Mouse (Mus musculus) urinary bladder, postnatal 10 days (tissue): Measurements from ENCODE around the gene Inka1.
"Not testable (repeated sequence)": the region's sequence is repeated elsewhere in the genome, so short reads cannot be mapped to it uniquely, and the experiment has no call there.

Experiments used
- DNase-seq: peaks from one replicate; pipeline ENCODE4 v3.0.0; 2022; ENCODE audit warnings: low spot score

Inka1 gene

DNA sequence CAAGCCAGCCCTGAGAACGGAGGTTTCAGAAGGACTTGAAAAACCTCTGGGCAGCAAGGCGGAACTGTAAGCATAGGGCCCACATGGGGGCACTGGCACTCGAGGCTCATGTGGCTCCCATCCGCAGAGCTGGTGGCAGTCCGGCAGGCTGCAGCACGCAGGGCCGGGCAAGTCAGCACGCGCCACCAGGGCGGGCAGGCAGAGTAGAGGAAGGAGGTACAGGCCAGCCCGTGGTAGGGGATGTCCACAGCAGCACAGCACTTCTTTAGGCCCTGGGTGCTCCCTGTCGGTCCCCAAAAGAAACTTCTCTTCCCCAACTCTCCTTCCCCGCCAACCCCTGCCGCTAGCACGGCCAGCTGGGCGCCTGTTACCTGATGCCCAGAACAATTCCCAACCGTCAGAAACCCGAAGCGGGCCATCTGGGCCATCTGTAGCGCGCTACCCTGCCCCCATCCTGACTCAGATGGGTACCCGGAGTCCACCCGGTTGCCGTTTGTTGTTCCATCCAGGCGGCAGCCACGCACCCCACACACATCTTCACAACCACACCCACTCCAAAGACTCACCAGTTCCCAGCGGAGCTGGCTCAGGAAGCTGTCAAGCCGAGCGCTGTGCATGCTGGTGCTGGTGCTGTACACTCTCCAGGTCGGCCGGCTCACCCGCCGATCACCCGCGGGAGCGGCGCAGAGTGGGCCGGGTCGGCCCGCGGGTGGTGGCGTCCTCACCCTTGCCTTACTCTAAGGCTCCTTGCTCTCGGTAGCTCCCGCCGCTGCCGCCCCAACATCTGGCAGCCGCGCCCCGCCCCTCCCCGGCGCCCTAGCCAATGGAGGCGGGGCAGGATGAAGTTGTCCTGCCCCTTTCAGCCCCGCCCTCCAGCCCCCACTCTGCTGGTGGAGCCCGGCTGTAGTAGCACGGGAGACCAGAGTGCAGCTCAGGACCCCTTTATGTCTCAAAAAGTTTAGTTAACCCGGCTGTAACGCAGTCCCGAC, at the start of gene Inka1:
Gene Inka1 (minus strand): TSS at position 749 of the 989 bp plus-strand sequence.
- DNase-seq, result peak; percentile 42

DNA sequence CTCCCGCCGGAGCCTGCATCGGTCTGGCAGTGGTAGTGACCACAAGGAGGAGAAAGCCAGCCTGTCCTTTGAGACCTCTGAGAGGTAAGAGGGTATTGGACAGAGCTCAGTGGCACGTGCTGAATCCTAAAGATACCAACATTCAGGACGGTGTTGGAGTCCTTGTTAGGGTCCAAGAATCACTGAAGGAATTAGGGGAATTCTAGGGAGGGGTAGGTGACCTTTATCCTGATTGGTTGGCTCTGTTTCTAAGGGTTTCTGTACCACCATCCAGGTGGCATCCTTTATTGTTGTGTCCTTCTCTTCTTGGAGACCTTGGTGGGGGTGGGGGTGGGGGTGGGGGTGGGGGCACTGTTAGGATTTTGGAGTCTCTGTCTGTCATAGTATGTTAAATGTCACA, 46.4 kb upstream of the Inka1 start:
- DNase-seq, result no peak

DNA sequence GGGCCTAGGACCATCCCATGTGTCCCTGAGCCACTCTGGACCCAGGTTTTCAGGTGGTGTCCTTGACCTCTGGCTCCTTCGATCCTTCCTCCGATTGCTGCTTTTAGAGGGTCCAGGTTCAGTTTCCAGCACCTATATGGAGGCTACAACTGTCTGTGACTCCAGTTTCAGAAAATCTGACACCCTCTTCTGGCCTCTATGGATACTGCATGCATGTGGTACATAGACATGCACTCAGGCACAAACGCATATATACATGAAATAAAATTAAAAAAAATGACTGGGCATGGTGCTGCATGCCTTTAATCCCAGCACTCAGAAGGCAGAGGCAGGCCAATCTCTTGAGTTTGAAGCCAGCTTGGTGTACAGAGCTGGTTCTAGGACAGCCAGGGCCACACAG, 42.2 kb upstream of the Inka1 start:
- DNase-seq, result no peak

DNA sequence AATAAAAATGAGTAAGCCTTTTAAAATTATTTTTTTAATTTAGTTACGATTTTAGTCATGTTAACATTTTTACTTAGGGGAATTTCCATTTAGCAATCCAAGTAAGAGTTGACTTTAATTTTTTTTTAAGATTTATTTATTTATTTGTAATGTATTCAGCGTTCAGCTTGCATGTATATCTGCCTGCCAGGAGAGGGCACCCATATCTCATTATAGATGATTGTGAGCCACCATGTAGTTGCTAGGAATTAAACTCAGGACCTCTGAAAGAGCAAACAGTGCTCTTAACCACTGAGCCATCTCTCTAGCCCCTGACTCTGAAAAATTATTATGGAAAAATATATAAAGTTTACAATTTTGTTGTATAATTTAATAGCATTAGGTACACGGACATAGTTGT, 40.9 kb upstream of the Inka1 start:
- no peak for DNase-seq

- DNase-seq, result no peak
Measured at GRCm38 (mm10) chr9:108023216-108023615, 37.5 kb upstream of the Inka1 start.

GRCm38 (mm10) chr9:108020741-108021140, 35.1 kb upstream of the Inka1 start:
- no peak for DNase-seq

GRCm38 (mm10) chr9:108017127-108017526, 31.4 kb upstream of the Inka1 start:
- no peak for DNase-seq

- not testable (repeated sequence) for DNase-seq
Measured at GRCm38 (mm10) chr9:108013577-108013976, 27.9 kb upstream of the Inka1 start.

GRCm38 (mm10) chr9:108010385-108010784, 24.7 kb upstream of the Inka1 start:
- no peak for DNase-seq

- DNase-seq, result no peak
Measured at GRCm38 (mm10) chr9:108008041-108008440, 22.4 kb upstream of the Inka1 start.

GRCm38 (mm10) chr9:108003531-108003890, 17.8 kb upstream of the Inka1 start:
- no peak for DNase-seq

- no peak for DNase-seq
Measured at GRCm38 (mm10) chr9:108002778-108003530, 17.3 kb upstream of the Inka1 start.

GRCm38 (mm10) chr9:108001922-108002770, 16.5 kb upstream of the Inka1 start, which contains the start of gene Ip6k1:
Gene Ip6k1, plus strand, starts transcription at chr9:108002501.
- peak; percentile 100 for DNase-seq

GRCm38 (mm10) chr9:107996049-107996448, 10.4 kb upstream of the Inka1 start, which contains the start of gene Gm20662:
Gene Gm20662, plus strand, starts transcription at chr9:107996349.
- DNase-seq, result no peak

- DNase-seq, result no peak
Measured at GRCm38 (mm10) chr9:107995513-107995912, 9.8 kb upstream of the Inka1 start.

DNA sequence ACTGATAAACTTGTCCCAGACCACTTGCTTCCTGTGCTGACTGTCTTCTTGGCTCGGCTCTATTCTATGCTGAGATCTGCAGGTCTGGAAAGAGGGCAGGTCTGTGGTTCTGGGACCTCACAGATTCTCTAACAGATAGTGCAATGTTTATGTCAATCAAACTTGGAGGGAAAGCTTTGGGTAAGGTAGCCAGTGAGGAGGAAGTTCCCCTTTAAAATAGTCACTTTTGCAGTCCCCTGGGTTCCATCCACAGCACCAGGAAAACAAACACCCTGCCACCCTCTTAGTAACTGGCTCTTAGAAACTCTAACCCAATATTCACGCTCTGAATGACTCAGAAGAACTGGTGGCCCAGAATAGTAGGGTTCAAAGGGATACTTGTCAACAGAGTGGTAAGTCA, 8.8 kb upstream of the Inka1 start:
- DNase-seq, result no peak

- no peak for DNase-seq
Measured at GRCm38 (mm10) chr9:107993013-107993412, 7.3 kb upstream of the Inka1 start.

GRCm38 (mm10) chr9:107992197-107992596, 6.5 kb upstream of the Inka1 start, which contains the start of gene Cdhr4:
Gene Cdhr4, plus strand, starts transcription at chr9:107992497.
- no peak for DNase-seq

GRCm38 (mm10) chr9:107987950-107988349, 2.3 kb upstream of the Inka1 start:
- no peak for DNase-seq

DNA sequence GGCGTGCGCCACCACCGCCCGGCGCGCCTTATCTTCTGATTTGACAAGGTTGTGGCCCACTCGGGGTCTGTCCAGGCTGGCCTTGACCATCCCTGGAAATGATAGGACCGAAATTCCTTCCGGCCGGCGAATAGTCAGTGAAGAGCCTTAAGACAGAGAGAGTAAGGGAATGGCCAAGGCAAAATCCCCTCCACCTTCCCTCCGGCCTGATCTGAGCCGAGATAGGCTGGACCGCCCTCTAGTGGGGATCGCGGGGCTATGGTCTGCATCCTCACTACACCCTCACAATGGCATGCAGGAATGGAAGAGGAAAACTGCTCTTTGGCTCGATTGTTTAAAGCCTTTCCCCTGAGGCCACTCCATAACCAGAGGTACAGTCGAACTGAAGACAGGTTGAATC, 697 bp upstream of the Inka1 start:
- no peak for DNase-seq

- DNase-seq, result no peak
Measured at GRCm38 (mm10) chr9:107984754-107985055, 974 bp downstream of the Inka1 start.
